Mouse (Mus musculus) CD4-positive, CD25-positive, alpha-beta regulatory T cell, adult 4 months (primary cell): ENCODE data around the gene Yod1. TPM values are rescaled to one million over a fixed set of nuclear protein-coding genes. Genes with fewer than 3 reads are reported as not detected.

Experiments used
- ATAC-seq: one replicate; pipeline ENCODE4 v1.8.0; 2017
- polyA plus RNA-seq, 2 experiments: library from polyadenylated mRNA; unstranded; fragments of 100-300 nt; shearing (Covaris generic); gene quantifications; one replicate each; pipeline ENCODE4 v1.2.1; 2017

The Yod1 gene
- polyA plus RNA-seq, 2 experiments from 2014 or later: 20.7 to 21.8 TPM

DNA sequence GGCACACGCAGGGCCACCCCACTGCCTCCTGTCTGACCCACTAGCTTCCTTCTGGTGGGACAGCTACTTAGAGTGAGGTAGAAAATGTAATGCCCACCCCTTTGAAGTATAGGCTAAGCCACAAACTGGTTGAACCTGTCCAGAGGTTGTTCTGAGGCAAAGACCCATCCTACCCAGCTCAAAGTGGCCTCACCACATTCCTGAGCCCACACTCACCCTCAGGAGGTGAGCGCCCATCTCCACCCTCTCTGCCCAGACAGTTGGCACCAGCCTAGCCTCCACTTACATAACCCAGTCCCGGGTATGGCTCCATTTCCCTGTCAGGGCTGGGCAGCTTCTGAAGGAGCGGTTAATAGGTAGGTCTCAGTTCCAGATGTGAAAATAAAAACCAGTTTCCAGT is 53.4 kb downstream of the Yod1 start:
- no peak for ATAC-seq

DNA sequence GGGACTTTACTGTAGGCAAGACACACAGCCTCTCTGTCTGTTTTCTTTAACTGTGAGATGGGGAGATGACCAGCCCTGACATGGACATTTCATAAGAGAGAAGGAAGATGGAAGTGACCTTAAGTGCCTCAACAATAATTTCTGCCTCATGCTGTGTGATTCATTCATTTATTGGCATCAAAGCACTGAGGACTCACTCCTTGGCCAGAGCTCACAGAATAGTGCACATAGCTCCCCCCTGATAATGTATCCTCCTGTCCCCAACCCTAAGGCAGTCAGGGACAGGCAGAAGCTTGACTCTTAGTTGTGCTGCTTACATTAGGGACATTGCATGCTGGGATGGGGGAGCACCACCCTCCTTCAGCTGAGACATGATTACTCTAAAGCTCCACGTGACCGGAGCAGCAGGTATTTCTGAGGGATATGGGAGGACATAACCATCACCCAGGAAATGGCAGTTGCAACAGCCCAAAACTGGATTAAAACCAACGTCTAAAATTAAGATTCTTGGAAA is 53.9 kb downstream of the Yod1 start:
- ATAC-seq: no peak

Other genes starting within 250 kb of the Yod1 start
- not detected for gene Zp3r, start 87.7 kb upstream of the Yod1 start, polyA plus RNA-seq
- gene C4bp, start 55.7 kb upstream of the Yod1 start, polyA plus RNA-seq: not detected
- not detected for gene Gm29427, start 1.5 kb upstream of the Yod1 start, polyA plus RNA-seq
- gene Pfkfb2, start 11.9 kb downstream of the Yod1 start, polyA plus RNA-seq: 1 to 10 TPM; 2.2 to 5.2 TPM
- under 1 TPM in 1 of 2 experiments, not detected in 1; 0.15 TPM for gene AA986860, start 14.6 kb downstream of the Yod1 start, polyA plus RNA-seq
- gene Fcamr, start 83.6 kb downstream of the Yod1 start, polyA plus RNA-seq: under 1 TPM; 0.43 to 0.71 TPM
- gene Pigr, start 109.4 kb downstream of the Yod1 start, polyA plus RNA-seq: under 1 TPM in 1 of 2 experiments, not detected in 1; 0.98 TPM
- gene Fcmr, start 148.3 kb downstream of the Yod1 start, polyA plus RNA-seq: 1 to 10 TPM; 2.0 to 4.4 TPM
- not detected for gene Il24, start 170.1 kb downstream of the Yod1 start, polyA plus RNA-seq
- gene Il20, start 194.1 kb downstream of the Yod1 start, polyA plus RNA-seq: not detected
- not detected for gene Il19, start 222.8 kb downstream of the Yod1 start, polyA plus RNA-seq